ENCODE assay signal across 41 mouse cellular contexts in the genomic region with DNA sequence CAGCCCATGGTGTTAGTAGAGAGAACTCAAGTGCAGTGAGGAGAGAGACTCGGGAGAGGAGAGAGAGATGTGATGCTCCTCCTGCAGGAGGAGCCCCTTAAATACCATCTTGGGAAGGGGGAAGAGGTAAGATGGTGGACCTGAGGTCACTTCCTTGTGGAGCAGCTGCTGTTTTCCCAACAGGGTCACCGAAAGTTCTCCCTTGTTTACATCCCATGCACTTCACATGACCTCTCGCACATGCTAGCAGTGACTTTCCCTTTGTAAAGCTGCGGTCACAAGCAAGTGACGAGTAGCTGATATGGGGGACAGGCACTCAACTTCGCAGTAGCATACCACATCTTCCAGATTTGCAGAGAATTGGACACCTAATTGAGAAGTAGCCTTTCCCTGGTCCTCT. TPM values are rescaled to one million over a fixed set of nuclear protein-coding genes. Genes with fewer than 3 reads are reported as not detected.
"Had no signal": no experiment of that assay in that cellular context is flagged by ENCODE, and none has a peak within 500 bp of the region (broad histone marks: within the 10 kb centered on the region; RNA-seq: fewer than 3 reads in every experiment).

A gene (minus strand): TSS at position 74 of the 400 bp plus-strand sequence.

RNA-seq across cellular contexts. Expression of the gene that starts here (rescaled TPM):
- total RNA-seq: heart, adult 8-10 months; heart, postnatal 10 days; heart, postnatal 14 days; heart, postnatal 25 days; heart, postnatal 36 days; heart, postnatal 4 days; hematopoietic stem cell, adult 5-6 weeks; hindbrain, postnatal 0 days; layer of hippocampus, adult 18-20 months; layer of hippocampus, adult 2 months; layer of hippocampus, adult 8-10 months; layer of hippocampus, postnatal 10 days; layer of hippocampus, postnatal 14 days; layer of hippocampus, postnatal 25 days; layer of hippocampus, postnatal 36 days; left cerebral cortex, adult 18-20 months had no signal
- polyA plus RNA-seq: heart, embryonic 10.5 days; heart, embryonic 11.5 days; heart, embryonic 12.5 days; heart, embryonic 13.5 days; heart, embryonic 14.5 days; heart, embryonic 15.5 days; heart, embryonic 16.5 days; hindbrain, embryonic 10.5 days; hindbrain, embryonic 11.5 days; hindbrain, embryonic 12.5 days; hindbrain, embryonic 13.5 days; hindbrain, embryonic 14.5 days; hindbrain, embryonic 15.5 days; hindbrain, embryonic 16.5 days; hindbrain, postnatal 0 days; inflammation-experienced regulatory T-cells, adult 6 months; intestine, embryonic 14.5 days; intestine, embryonic 15.5 days; intestine, embryonic 16.5 days; intestine, postnatal 0 days; kidney, adult 2 months; kidney, embryonic 14.5 days; kidney, embryonic 15.5 days; kidney, embryonic 16.5 days; kidney, postnatal 0 days; large intestine, adult 2 months had no signal
